Mouse (Mus musculus) forebrain, embryonic 14.5 days (tissue): ENCODE data around the gene Galnt14. TPM values are rescaled to one million over a fixed set of nuclear protein-coding genes. Genes with fewer than 3 reads are reported as not detected.

ENCODE experiments used
- polyA plus RNA-seq: library from polyadenylated mRNA; unstranded; fragments of >200 nt; fragmentation: Nextera tagmentation; extraction: Ambion mirVana; gene quantifications from 2 replicates; pipeline ENCODE4 v1.2.1, GENCODE M21; 2014

Gene Galnt14
- polyA plus RNA-seq, 1 experiment from 2014 or later = 7.1 TPM

Other genes with a start within 250 kb of the Galnt14 start
- gene Ehd3, start 93.7 kb upstream of the Galnt14 start, polyA plus RNA-seq = 8.4 and 10.6 TPM in 2 replicates
- gene Xdh, start 239.7 kb upstream of the Galnt14 start, polyA plus RNA-seq = 0.09 and 0.14 TPM in 2 replicates